Mouse (Mus musculus) embryonic fibroblast, embryonic 13.5 days (primary cell): ENCODE measurements at regions not wholly inside any gene's neighbourhood (a gene's known extent, or its start where the extent isn't known, plus 50 kb on each side); places are given as distances from the start of the nearest gene placed in this dataset.

ENCODE experiments used
- CTCF ChIP-seq: IDR thresholded peaks from 2 replicates; pipeline ENCODE4 v1.5.1; 2011; ENCODE audit warnings: mild to moderate bottlenecking, control low read depth, low read length, moderate library complexity, borderline replicate concordance; ENCODE audit not compliant: insufficient read depth
- POLR2A ChIP-seq: IDR thresholded peaks from 2 replicates; pipeline ENCODE4 v1.6.1; 2011; ENCODE audit warnings: low read depth, mild to moderate bottlenecking, control low read depth, low read length, moderate library complexity

GRCm38 (mm10) chr19:26164993-26165392, 439.9 kb upstream of the Smarca2 start:
- TF ChIP-seq POLR2A (no peak), CTCF (no peak)
